Mouse (Mus musculus) heart, embryonic 14.5 days (tissue): ENCODE measurements around the gene Slc1a7. TPM values are rescaled to one million over a fixed set of nuclear protein-coding genes. Genes with fewer than 3 reads are reported as not detected.

Experiments
- ATAC-seq: fragments of 200-750 bp; cut with Nextera tagmentation; 2 replicates; pipeline ENCODE4 v1.8.0; 2017; ENCODE audit warnings: low read depth, moderate TSS enrichment; ENCODE audit not compliant: insufficient number of reproducible peaks, insufficient read depth, low FRiP score
- H3K27ac ChIP-seq, 2 experiments: fragments of 200-500 bp in 1 of 2; fragments of 300-500 bp in 1 of 2; sonication (generic) in 1 of 2; replicated peaks in 1 of 2; 2 replicates each; pipeline ENCODE4 v1.5.1; 2012 to 2014; ENCODE audit warnings: low read depth in 2 of 2, low read length in 2 of 2, control low read depth in 1 of 2, mild to moderate bottlenecking in 1 of 2, mixed read lengths in 1 of 2; ENCODE audit not compliant: control insufficient read depth in 1 of 2, insufficient read depth in 1 of 2
- H3K27me3 ChIP-seq: fragments of 300-500 bp; sonication (generic); 2 replicates; pipeline ENCODE4 v1.6.1; 2014; ENCODE audit warnings: mild to moderate bottlenecking, low read length, control low read depth; ENCODE audit not compliant: control insufficient read depth, insufficient read depth
- H3K36me3 ChIP-seq: fragments of 300-500 bp; sonication (generic); 2 replicates; pipeline ENCODE4 v1.6.1; 2014; ENCODE audit warnings: mild to moderate bottlenecking, control low read depth, low read length, mixed read lengths; ENCODE audit not compliant: control insufficient read depth, insufficient read depth
- H3K4me1 ChIP-seq, 2 experiments: fragments of 200-500 bp in 1 of 2; fragments of 300-500 bp in 1 of 2; sonication (generic) in 1 of 2; 2 replicates each; pipeline ENCODE4 v1.6.1; 2012 to 2014; ENCODE audit warnings: low read length in 2 of 2, control low read depth in 1 of 2, mixed read lengths in 1 of 2; ENCODE audit not compliant: control insufficient read depth in 2 of 2, insufficient read depth in 2 of 2
- H3K4me2 ChIP-seq: fragments of 300-500 bp; sonication (generic); 2 replicates; pipeline ENCODE4 v1.6.1; 2014; ENCODE audit warnings: mild to moderate bottlenecking, low read length
- H3K4me3 ChIP-seq, 2 experiments: fragments of 200-500 bp in 1 of 2; fragments of 300-500 bp in 1 of 2; sonication (generic) in 1 of 2; 2 replicates each; pipeline ENCODE4 v1.5.1; 2012 to 2014; ENCODE audit warnings: low read length in 2 of 2, mild to moderate bottlenecking in 2 of 2, control low read depth in 1 of 2, low read depth in 1 of 2, moderate library complexity in 1 of 2; ENCODE audit not compliant: control insufficient read depth in 1 of 2, insufficient read depth in 1 of 2
- H3K9ac ChIP-seq: fragments of 300-500 bp; sonication (generic); 2 replicates; pipeline ENCODE4 v1.6.1; 2014; ENCODE audit warnings: mild to moderate bottlenecking, low read length
- H3K9me3 ChIP-seq: fragments of 300-500 bp; sonication (generic); 2 replicates; pipeline ENCODE4 v1.6.1; 2016; ENCODE audit warnings: low read length, control low read depth; ENCODE audit not compliant: control insufficient read depth
- WGBS: fragments of 180-500 bp; shearing (Covaris S2); extraction: QIAGEN DNeasy Blood & Tissue Kit; methylation state at CpG from one replicate; pipeline ENCODE4 v1.1.7; 2014; 5-methylcytosine and 5-hydroxymethylcytosine counted together
- polyA plus RNA-seq: library from polyadenylated mRNA; unstranded; fragments of >200 nt; fragmentation: Nextera tagmentation; extraction: Ambion mirVana; gene quantifications from 2 replicates; pipeline ENCODE4 v1.2.1, GENCODE M21; 2014

Gene Slc1a7
- polyA plus RNA-seq, 1 experiment from 2014 or later: not detected

- no peak overlapping the region for H3K27ac ChIP-seq
- no peaks in the 10 kb centered on the region for H3K9me3 ChIP-seq
- no peak overlapping the region for H3K4me3 ChIP-seq
- H3K27me3 ChIP-seq: no peaks in the 10 kb centered on the region
- H3K36me3 ChIP-seq: no peaks in the 10 kb centered on the region
- WGBS: 65% methylated on average over 7 of the region's 7 CpGs
- no peak overlapping the region for H3K4me2 ChIP-seq
- peaks cover 12 to 14% of the 10 kb centered on the region in 2 experiments; a peak in 3 of 4 replicates for H3K4me1 ChIP-seq
- ATAC-seq: no peak; the same call in 1 of the 2 replicates
- H3K9ac ChIP-seq: no peak overlapping the region
Observed at GRCm38 (mm10) chr4:107984282-107984981, 16.3 kb downstream of the Slc1a7 start.

- Histone ChIP-seq H3K9ac (no peak overlapping the region), H3K36me3 (no peaks in the 10 kb centered on the region), H3K27me3 (no peaks in the 10 kb centered on the region), H3K4me2 (no peak overlapping the region), H3K27ac (no peak overlapping the region), H3K4me1 (peaks cover 6 to 12% of the 10 kb centered on the region in 2 experiments; a peak in 2 of 4 replicates), H3K9me3 (no peaks in the 10 kb centered on the region), H3K4me3 (no peak overlapping the region)
- ATAC-seq: no peak
- WGBS: 84% methylated on average over 5 of the region's 5 CpGs
Observed at GRCm38 (mm10) chr4:107985812-107986211, 17.7 kb downstream of the Slc1a7 start.

GRCm38 (mm10) chr4:107986386-107987168 is 18.4 kb downstream of the Slc1a7 start:
- ATAC-seq: no peak
- H3K27me3 ChIP-seq: peaks cover 2% of the 10 kb centered on the region; the same call in 1 of the 2 replicates
- H3K27ac ChIP-seq: no peak overlapping the region
- 74% methylated on average over 11 of the region's 11 CpGs for WGBS
- no peak overlapping the region for H3K4me3 ChIP-seq
- no peak overlapping the region for H3K4me2 ChIP-seq
- H3K36me3 ChIP-seq: no peaks in the 10 kb centered on the region
- no peaks in the 10 kb centered on the region for H3K9me3 ChIP-seq
- peaks cover 1 to 7% of the 10 kb centered on the region in 2 experiments; a peak in 3 of 4 replicates for H3K4me1 ChIP-seq
- no peak overlapping the region for H3K9ac ChIP-seq

GRCm38 (mm10) chr4:107988931-107989330 is 20.8 kb downstream of the Slc1a7 start:
- ATAC-seq: no peak
- H3K4me2 ChIP-seq: peak overlapping the region; percentile 23; the same call in 1 of the 2 replicates

DNA sequence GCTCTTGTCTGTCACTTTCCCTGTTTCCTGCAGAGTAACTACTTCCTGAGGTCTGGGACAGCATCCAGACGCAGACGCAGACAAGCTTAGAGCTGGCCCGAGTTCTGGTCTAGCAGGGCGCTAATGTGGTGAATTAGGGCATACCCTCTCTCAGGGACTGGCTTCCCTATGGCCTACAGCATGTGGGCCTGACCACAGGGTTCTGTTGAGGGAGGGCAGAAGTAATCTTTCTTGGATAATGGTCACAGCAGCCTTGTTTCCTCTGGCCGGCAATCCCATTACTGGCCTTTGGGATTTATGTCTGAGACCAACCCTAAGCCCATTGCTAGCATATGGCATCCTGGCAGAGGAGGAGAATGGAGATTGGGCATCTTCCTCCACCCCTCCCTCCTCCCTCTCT is 22.7 kb downstream of the Slc1a7 start:
- H3K27ac ChIP-seq: no peak overlapping the region
- H3K9me3 ChIP-seq: peaks cover 8% of the 10 kb centered on the region; the same call in 1 of the 2 replicates
- WGBS: 63% methylated on average over 5 of the region's 5 CpGs
- H3K36me3 ChIP-seq: no peaks in the 10 kb centered on the region
- H3K4me2 ChIP-seq: no peak overlapping the region
- no peak overlapping the region for H3K9ac ChIP-seq
- no peak overlapping the region for H3K4me3 ChIP-seq
- no peak for ATAC-seq
- H3K27me3 ChIP-seq: peaks cover 3% of the 10 kb centered on the region
- H3K4me1 ChIP-seq: peaks cover 2 to 13% of the 10 kb centered on the region in 2 experiments; a peak in 3 of 4 replicates

More at GRCm38 (mm10) chr4:107988931-107989330, 20.8 kb downstream of the Slc1a7 start:
- H3K9me3 ChIP-seq: no peaks in the 10 kb centered on the region
- H3K9ac ChIP-seq: no peak overlapping the region
- H3K27me3 ChIP-seq: peaks cover 3% of the 10 kb centered on the region
- no peak overlapping the region for H3K27ac ChIP-seq
- H3K36me3 ChIP-seq: no peaks in the 10 kb centered on the region
- no peak overlapping the region for H3K4me3 ChIP-seq
- H3K4me1 ChIP-seq: peaks cover 2 to 13% of the 10 kb centered on the region in 2 experiments; a peak in 3 of 4 replicates
- 19% methylated on average over 8 of the region's 8 CpGs for WGBS

DNA sequence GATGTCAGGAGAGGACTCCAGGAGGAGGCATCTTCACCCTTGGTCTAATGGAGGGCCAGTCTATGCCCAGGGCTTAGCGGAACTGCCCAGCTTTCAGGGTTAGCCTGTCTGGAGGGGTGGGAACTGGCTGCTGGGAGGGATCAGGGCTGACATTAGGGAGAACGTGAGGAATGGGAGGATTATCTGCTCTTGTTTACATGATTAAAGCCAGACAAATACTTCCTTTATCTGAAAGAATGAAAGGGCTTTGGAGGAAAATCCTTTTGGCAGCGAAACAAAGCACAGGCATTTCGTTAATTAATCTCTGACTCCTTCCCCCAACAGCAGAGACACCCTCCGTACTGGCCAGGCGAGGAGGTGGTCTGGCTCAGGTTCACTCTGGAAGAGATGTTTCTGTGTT is 23.7 kb downstream of the Slc1a7 start:
- H3K27ac ChIP-seq: no peak overlapping the region
- no peak for ATAC-seq
- WGBS: 18% methylated on average over 6 of the region's 6 CpGs
- peaks cover 3% of the 10 kb centered on the region for H3K27me3 ChIP-seq
- H3K4me1 ChIP-seq: peaks cover 2 to 13% of the 10 kb centered on the region in 2 experiments; a peak in 3 of 4 replicates
- no peaks in the 10 kb centered on the region for H3K36me3 ChIP-seq
- H3K4me2 ChIP-seq: no peak overlapping the region
- H3K4me3 ChIP-seq: no peak overlapping the region
- no peak overlapping the region for H3K9ac ChIP-seq
- peaks cover 8% of the 10 kb centered on the region; the same call in 1 of the 2 replicates for H3K9me3 ChIP-seq

DNA sequence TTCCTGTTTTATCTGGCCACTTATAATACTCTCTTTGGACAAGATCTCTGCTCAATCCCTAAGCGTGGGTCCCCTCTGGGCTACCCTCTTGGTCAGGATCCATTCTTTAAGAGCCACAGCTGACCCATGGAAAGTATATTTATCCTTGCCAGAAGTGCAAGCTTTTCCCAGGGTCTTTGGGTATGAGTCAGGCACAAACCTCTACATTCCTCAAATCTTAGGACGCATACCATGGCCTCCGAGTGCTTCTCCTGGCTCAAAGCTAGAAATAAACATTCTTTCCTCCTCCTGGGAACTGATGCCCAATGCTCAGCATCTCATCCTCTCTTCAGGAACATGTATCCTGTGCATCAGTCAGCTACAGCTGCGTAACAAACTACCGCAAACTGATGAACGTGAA is 26.9 kb downstream of the Slc1a7 start:
- peaks cover 3% of the 10 kb centered on the region for H3K27me3 ChIP-seq
- H3K9me3 ChIP-seq: peaks cover 8% of the 10 kb centered on the region; the same call in 1 of the 2 replicates
- H3K4me1 ChIP-seq: peaks cover 2 to 10% of the 10 kb centered on the region in 2 experiments; a peak in 3 of 4 replicates
- no peak overlapping the region for H3K9ac ChIP-seq
- no peak for ATAC-seq
- WGBS: 75% methylated on average over 6 of the region's 6 CpGs
- no peak overlapping the region for H3K4me3 ChIP-seq
- no peak overlapping the region for H3K27ac ChIP-seq
- H3K36me3 ChIP-seq: no peaks in the 10 kb centered on the region
- H3K4me2 ChIP-seq: no peak overlapping the region
